Mouse (Mus musculus) stomach, embryonic 16.5 days (tissue): Measurements from ENCODE around the gene Myt1. TPM values are rescaled to one million over a fixed set of nuclear protein-coding genes. Genes with fewer than 3 reads are reported as not detected.

Source experiments
- ATAC-seq: fragments of 200-750 bp; cut with Nextera tagmentation; 2 replicates; pipeline ENCODE4 v1.8.0; 2017; ENCODE audit warnings: moderate number of reproducible peaks, moderate TSS enrichment; ENCODE audit not compliant: insufficient read depth, low FRiP score
- H3K27ac ChIP-seq: fragments of 300-500 bp; sonication (generic); 2 replicates; pipeline ENCODE4 v1.5.1; 2014; ENCODE audit warnings: low read length
- H3K27me3 ChIP-seq: fragments of 300-500 bp; sonication (generic); 2 replicates; pipeline ENCODE4 v1.6.1; 2014; ENCODE audit warnings: low read length, control low read depth, mixed read lengths; ENCODE audit not compliant: control insufficient read depth, insufficient read depth
- H3K36me3 ChIP-seq: fragments of 300-500 bp; sonication (generic); 2 replicates; pipeline ENCODE4 v1.6.1; 2014; ENCODE audit warnings: low read length; ENCODE audit not compliant: control insufficient read depth, insufficient read depth
- H3K4me1 ChIP-seq: fragments of 300-500 bp; sonication (generic); 2 replicates; pipeline ENCODE4 v1.6.1; 2014; ENCODE audit warnings: low read length, control low read depth, mixed read lengths; ENCODE audit not compliant: control insufficient read depth, insufficient read depth
- H3K4me2 ChIP-seq: fragments of 300-500 bp; sonication (generic); 2 replicates; pipeline ENCODE4 v1.6.1; 2014; ENCODE audit warnings: low read depth, low read length, mixed read lengths
- H3K4me3 ChIP-seq: fragments of 300-500 bp; sonication (generic); replicated peaks from 2 replicates; pipeline ENCODE4 v1.5.1; 2014; ENCODE audit warnings: mild to moderate bottlenecking, low read length
- H3K9ac ChIP-seq: fragments of 300-500 bp; sonication (generic); 2 replicates; pipeline ENCODE4 v1.6.1; 2014; ENCODE audit warnings: low read length
- H3K9me3 ChIP-seq: fragments of 300-500 bp; sonication (generic); replicated peaks from 2 replicates; pipeline ENCODE4 v1.6.1; 2016; ENCODE audit warnings: low read length, control low read depth; ENCODE audit not compliant: control insufficient read depth
- WGBS: fragments of 180-500 bp; shearing (Covaris S2); extraction: QIAGEN DNeasy Blood & Tissue Kit; methylation state at CpG from one replicate; pipeline ENCODE4 v1.1.7; 2014; 5-methylcytosine and 5-hydroxymethylcytosine counted together
- polyA plus RNA-seq: library from polyadenylated mRNA; unstranded; fragments of >200 nt; fragmentation: Nextera tagmentation; extraction: Ambion mirVana; gene quantifications from 2 replicates; pipeline ENCODE4 v1.2.1, GENCODE M21; 2015

Gene Myt1
- 1.9 and 2.0 TPM in 2 replicates for polyA plus RNA-seq

GRCm38 (mm10) chr2:181763006-181763830 is at the start of gene Myt1:
TSS of gene Myt1 (plus strand) at chr2:181763332.
- no peak within 1 kb of the TSS for H3K9ac ChIP-seq
- ATAC-seq = no peak
- no peaks in the 10 kb centered on the region for H3K36me3 ChIP-seq
- no peak within 1 kb of the TSS for H3K4me2 ChIP-seq
- H3K27ac ChIP-seq = no peak within 1 kb of the TSS
- no peaks in the 10 kb centered on the region for H3K9me3 ChIP-seq
- 54% methylated on average over 8 of the region's 8 CpGs for WGBS
- no peaks in the 10 kb centered on the region for H3K4me1 ChIP-seq
- H3K4me3 ChIP-seq = no peak within 1 kb of the TSS
- H3K27me3 ChIP-seq = peaks cover 3% of the 10 kb centered on the region; the same call in 1 of the 2 replicates

GRCm38 (mm10) chr2:181713749-181714148 is 49.4 kb upstream of the Myt1 start:
- Histone ChIP-seq H3K27ac (no peak overlapping the region), H3K36me3 (no peaks in the 10 kb centered on the region), H3K9ac (no peak overlapping the region), H3K9me3 (no peaks in the 10 kb centered on the region), H3K27me3 (no peaks in the 10 kb centered on the region), H3K4me1 (no peaks in the 10 kb centered on the region), H3K4me3 (no peak overlapping the region), H3K4me2 (no peak overlapping the region)
- WGBS = 89% methylated on average over 1 of the region's 1 CpGs
- ATAC-seq = no peak

- H3K27ac ChIP-seq = no peak within 1 kb of the TSS
- H3K4me2 ChIP-seq = peak within 1 kb of the TSS; percentile 9; the same call in 1 of the 2 replicates
- peak; percentile 53; the same call in 1 of the 2 replicates for ATAC-seq
- 3% methylated on average over 7 of the region's 7 CpGs for WGBS
- peak within 1 kb of the TSS; percentile 11; the same call in 1 of the 2 replicates for H3K9ac ChIP-seq
- H3K36me3 ChIP-seq = no peaks in the 10 kb centered on the region
- H3K27me3 ChIP-seq = no peaks in the 10 kb centered on the region
- peak within 1 kb of the TSS; percentile 21 for H3K4me3 ChIP-seq
- no peaks in the 10 kb centered on the region for H3K9me3 ChIP-seq
- H3K4me1 ChIP-seq = no peaks in the 10 kb centered on the region
Measured at GRCm38 (mm10) chr2:181714903-181715326, 48.2 kb upstream of the Myt1 start, which contains the start of gene Oprl1. TSS of gene Oprl1 (plus strand) at chr2:181715016.

GRCm38 (mm10) chr2:181715382-181715781 is 47.8 kb upstream of the Myt1 start:
- Histone ChIP-seq H3K9me3 (no peaks in the 10 kb centered on the region), H3K4me1 (no peaks in the 10 kb centered on the region), H3K27me3 (no peaks in the 10 kb centered on the region), H3K9ac (no peak overlapping the region), H3K4me3 (no peak overlapping the region), H3K36me3 (no peaks in the 10 kb centered on the region), H3K4me2 (peak overlapping the region; percentile 9; the same call in 1 of the 2 replicates), H3K27ac (no peak overlapping the region)
- no peak for ATAC-seq
- WGBS = 61% methylated on average over 3 of the region's 3 CpGs

DNA sequence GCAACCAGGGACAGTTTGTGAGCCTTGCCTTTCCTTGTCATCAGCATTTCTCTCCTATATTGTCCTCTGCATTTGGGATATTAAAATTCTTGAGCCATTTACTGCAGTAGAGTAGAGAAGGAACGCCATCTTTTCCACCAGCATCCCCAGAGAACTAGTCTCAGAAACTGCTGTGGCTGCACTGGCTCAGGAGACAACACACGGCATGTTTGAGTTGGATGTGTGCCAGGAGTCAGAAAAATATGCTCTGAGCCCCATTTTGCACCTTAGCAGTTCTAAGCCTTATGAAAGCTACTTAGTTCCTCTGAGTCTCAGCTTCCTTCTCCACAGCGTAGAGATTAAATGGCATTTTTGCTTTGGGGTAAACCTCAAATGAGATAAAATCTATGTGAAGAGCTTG is 46.1 kb upstream of the Myt1 start:
- Histone ChIP-seq H3K9me3 (no peaks in the 10 kb centered on the region), H3K9ac (no peak overlapping the region), H3K4me2 (no peak overlapping the region), H3K4me3 (no peak overlapping the region), H3K27me3 (no peaks in the 10 kb centered on the region), H3K36me3 (no peaks in the 10 kb centered on the region), H3K27ac (no peak overlapping the region), H3K4me1 (no peaks in the 10 kb centered on the region)
- no peak for ATAC-seq
- WGBS = 39% methylated on average over 3 of the region's 3 CpGs

- WGBS = 22% methylated on average over 3 of the region's 3 CpGs
- H3K4me1 ChIP-seq = no peaks in the 10 kb centered on the region
- H3K9me3 ChIP-seq = no peaks in the 10 kb centered on the region
- H3K36me3 ChIP-seq = no peaks in the 10 kb centered on the region
- no peaks in the 10 kb centered on the region for H3K27me3 ChIP-seq
- no peak overlapping the region for H3K27ac ChIP-seq
- no peak for ATAC-seq
- no peak overlapping the region for H3K9ac ChIP-seq
- H3K4me2 ChIP-seq = no peak overlapping the region
- H3K4me3 ChIP-seq = no peak overlapping the region
Measured at GRCm38 (mm10) chr2:181720061-181720460, 43.1 kb upstream of the Myt1 start.

DNA sequence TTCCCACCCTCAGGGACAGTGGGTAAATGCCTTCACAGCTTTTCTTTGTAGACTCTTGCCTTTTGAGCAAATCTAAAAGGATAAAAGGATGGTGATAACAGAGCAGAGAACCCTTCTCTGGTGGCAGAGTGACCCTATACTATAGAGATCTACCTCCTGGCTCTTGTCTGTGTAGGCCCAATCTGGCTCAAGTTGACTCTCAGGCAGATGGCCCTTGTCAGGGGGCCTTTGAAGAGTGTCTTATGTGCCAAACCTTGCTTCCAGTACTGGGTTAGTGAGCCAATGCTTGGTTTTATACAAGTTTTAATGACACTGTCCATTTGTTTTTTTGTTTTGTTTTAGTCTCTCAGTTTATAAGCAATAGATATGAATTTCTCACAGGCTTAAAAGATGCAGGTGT is 41.9 kb upstream of the Myt1 start:
- H3K36me3 ChIP-seq = no peaks in the 10 kb centered on the region
- no peak overlapping the region for H3K27ac ChIP-seq
- H3K27me3 ChIP-seq = no peaks in the 10 kb centered on the region
- no peak for ATAC-seq
- no peak overlapping the region for H3K4me3 ChIP-seq
- H3K9ac ChIP-seq = no peak overlapping the region
- H3K4me1 ChIP-seq = no peaks in the 10 kb centered on the region
- no peaks in the 10 kb centered on the region for H3K9me3 ChIP-seq
- H3K4me2 ChIP-seq = no peak overlapping the region

DNA sequence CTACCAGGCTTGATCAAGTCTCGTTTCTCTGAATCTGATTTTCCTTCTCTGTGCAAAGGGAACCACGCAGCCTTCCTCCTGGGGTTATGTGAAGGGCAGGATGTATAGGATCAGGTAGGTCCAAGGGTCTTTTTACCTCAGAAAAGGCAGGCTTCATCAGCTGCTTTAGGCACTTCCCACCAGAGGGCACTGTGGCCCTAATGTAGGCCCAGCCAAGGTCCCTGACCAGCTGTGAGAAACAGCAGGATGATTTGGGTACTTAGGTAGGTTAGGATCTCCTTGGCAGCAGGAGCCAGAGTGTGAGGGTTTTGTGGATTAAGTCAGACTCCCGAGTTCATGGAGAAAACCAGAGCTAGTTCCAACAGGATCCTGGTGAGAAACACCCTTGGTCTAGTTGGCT is 40.9 kb upstream of the Myt1 start:
- H3K4me2 ChIP-seq = no peak overlapping the region
- H3K9me3 ChIP-seq = no peaks in the 10 kb centered on the region
- no peak overlapping the region for H3K9ac ChIP-seq
- no peak overlapping the region for H3K4me3 ChIP-seq
- no peak overlapping the region for H3K27ac ChIP-seq
- 14% methylated on average over 3 of the region's 3 CpGs for WGBS
- ATAC-seq = no peak
- no peaks in the 10 kb centered on the region for H3K27me3 ChIP-seq
- H3K36me3 ChIP-seq = no peaks in the 10 kb centered on the region
- no peaks in the 10 kb centered on the region for H3K4me1 ChIP-seq

GRCm38 (mm10) chr2:181727659-181728262 is 35.4 kb upstream of the Myt1 start:
- Histone ChIP-seq H3K9ac (no peak overlapping the region), H3K4me2 (no peak overlapping the region), H3K27me3 (no peaks in the 10 kb centered on the region), H3K9me3 (no peaks in the 10 kb centered on the region), H3K27ac (no peak overlapping the region), H3K4me3 (no peak overlapping the region), H3K4me1 (no peaks in the 10 kb centered on the region), H3K36me3 (no peaks in the 10 kb centered on the region)
- ATAC-seq = no peak
- 48% methylated on average over 9 of the region's 9 CpGs for WGBS
